Mouse (Mus musculus) ES-Bruce4 (cell line): ENCODE results near the gene Brk1.

ENCODE experiments used
- CTCF ChIP-seq: IDR thresholded peaks from one replicate; pipeline ENCODE4 v1.8.1; 2011; ENCODE audit warnings: low read depth, low read length
- EP300 ChIP-seq: IDR thresholded peaks from 2 replicates; pipeline ENCODE4 v1.6.1; 2011; ENCODE audit warnings: low read depth, low read length; ENCODE audit not compliant: insufficient read depth
- POLR2A ChIP-seq: IDR thresholded peaks from one replicate; pipeline ENCODE4 v1.8.1; 2011; ENCODE audit warnings: low read length; ENCODE audit not compliant: insufficient read depth

DNA sequence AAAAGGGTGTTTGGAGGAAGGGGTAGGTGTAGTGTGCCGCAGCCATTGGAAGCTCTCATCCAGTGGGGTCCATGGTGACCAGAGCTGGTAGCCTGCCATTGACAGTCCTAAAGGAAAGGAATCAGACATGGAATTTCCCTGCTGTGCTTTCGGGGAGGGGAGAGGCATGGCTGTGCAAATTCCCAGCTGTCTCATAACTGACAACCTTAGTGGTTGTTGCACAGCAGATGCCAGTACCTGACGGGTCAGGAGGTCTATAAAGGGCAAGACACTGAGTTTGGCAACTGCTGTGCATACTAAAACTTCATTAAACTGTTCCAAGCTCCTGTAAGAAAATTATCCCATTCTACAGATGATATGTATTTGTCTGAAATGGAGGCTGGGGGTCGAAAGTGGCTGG, 6.6 kb upstream of the Brk1 start:
- TF ChIP-seq CTCF (no peak), EP300 (no peak), POLR2A (no peak)
